Mouse (Mus musculus): Measurements from ENCODE around the gene Riok1. TPM values are rescaled to one million over a fixed set of nuclear protein-coding genes. Genes with fewer than 3 reads are reported as not detected.

Gene Riok1
- 69.2 and 71.6 TPM in 2 replicates for polyA plus RNA-seq (2015; fragmentation: Nextera tagmentation; extraction: Ambion mirVana)

DNA sequence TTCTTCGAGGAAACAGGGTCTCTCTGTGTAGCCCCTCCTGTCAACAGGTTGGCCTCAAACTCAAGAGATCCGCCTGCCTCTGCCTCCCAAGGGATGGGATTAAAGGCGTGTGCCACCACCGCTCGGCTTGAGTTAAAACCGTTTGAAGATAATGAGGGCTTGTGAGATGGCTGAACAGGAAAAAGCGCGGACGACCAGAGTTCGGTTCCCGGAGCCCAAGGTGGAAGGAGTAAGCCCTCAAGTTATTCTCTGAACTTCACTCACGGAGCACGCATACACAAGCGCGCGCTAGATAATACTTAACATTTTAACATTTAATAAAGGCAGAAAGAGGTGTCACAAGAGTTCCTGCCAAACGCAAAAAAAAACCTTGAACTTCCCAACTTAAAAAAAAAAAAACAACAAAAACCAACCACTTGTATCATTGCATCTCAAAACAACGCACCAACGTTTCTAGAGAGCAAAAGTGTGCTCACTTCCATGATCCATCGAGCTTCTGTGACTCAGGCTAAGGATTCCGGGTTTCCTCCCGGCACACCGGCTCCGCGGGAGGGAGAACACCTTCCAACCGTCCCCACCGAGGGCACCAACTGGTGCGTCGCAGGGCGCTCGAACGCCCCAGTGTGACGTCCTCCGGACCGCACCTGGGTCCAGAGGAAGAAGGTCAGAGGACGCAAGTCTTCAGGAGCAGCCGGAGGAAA, at the start of gene Riok1:
TSS of gene Riok1 (plus strand) at position 653 of the 701 bp plus-strand sequence.
- Histone ChIP-seq H3K9me3 (no peaks in the 10 kb centered on the region), H3K9ac (peak within 1 kb of the TSS; percentile 90), H3K4me2 (peak within 1 kb of the TSS; percentile 95), H3K27me3 (no peaks in the 10 kb centered on the region), H3K4me1 (peaks cover 15% of the 10 kb centered on the region), H3K4me3 (peak within 1 kb of the TSS; percentile 80), H3K36me3 (peaks cover 20% of the 10 kb centered on the region), H3K27ac (peak within 1 kb of the TSS; percentile 88)
- WGBS, result 10% methylated on average over 37 of the region's 37 CpGs
- ATAC-seq (ENCODE audit: insufficient number of reproducible peaks, insufficient read depth, low FRiP score, low TSS enrichment, low read depth), result 0 out of 2 replicates have a peak, but pooled peaks have one; percentile 27

DNA sequence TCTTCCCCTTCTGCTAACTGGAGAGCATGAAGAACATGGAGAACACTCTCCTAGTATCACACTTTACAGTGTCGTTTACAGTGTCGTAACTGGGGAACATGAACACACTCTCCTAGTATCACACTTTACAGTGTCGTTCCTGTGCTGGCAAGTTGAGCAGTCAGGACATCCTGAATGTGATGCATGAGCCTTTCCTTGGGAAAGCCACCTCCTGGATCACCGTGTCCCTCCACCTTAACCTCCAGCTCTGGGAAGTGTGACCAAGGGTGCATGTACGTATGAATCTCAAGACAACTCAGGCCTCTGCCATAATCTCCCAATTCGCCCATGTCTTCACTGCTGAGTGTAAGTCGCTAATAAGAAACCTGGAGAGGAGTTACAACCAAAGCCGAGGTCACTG, 47.1 kb upstream of the Riok1 start:
- H3K36me3 ChIP-seq, result peaks cover 63% of the 10 kb centered on the region
- no peak overlapping the region for H3K4me3 ChIP-seq
- no peaks in the 10 kb centered on the region for H3K27me3 ChIP-seq
- H3K9me3 ChIP-seq, result no peaks in the 10 kb centered on the region
- H3K9ac ChIP-seq, result no peak overlapping the region
- no peak overlapping the region for H3K27ac ChIP-seq
- WGBS, result 93% methylated on average over 8 of the region's 8 CpGs
- no peak overlapping the region for H3K4me2 ChIP-seq
- 0 out of 2 replicates have a peak, but pooled peaks cover 2% of the 10 kb centered on the region for H3K4me1 ChIP-seq
- ATAC-seq (ENCODE audit: insufficient number of reproducible peaks, insufficient read depth, low FRiP score, low TSS enrichment, low read depth), result no peak

- Histone ChIP-seq H3K4me1 (0 out of 2 replicates have a peak, but pooled peaks cover 2% of the 10 kb centered on the region), H3K9me3 (no peaks in the 10 kb centered on the region), H3K4me2 (peak overlapping the region; percentile 86), H3K27ac (peak overlapping the region; percentile 94; the same call in 1 of the 2 replicates), H3K36me3 (peaks cover 36% of the 10 kb centered on the region), H3K4me3 (peak overlapping the region; percentile 92), H3K9ac (peak overlapping the region; percentile 96), H3K27me3 (no peaks in the 10 kb centered on the region)
- ATAC-seq (ENCODE audit: insufficient number of reproducible peaks, insufficient read depth, low FRiP score, low TSS enrichment, low read depth), result no peak
- WGBS, result 8% methylated on average over 10 of the region's 10 CpGs
Measured at GRCm38 (mm10) chr13:37992638-37993371, 44.0 kb upstream of the Riok1 start.

- H3K36me3 ChIP-seq, result peaks cover 31% of the 10 kb centered on the region
- no peaks in the 10 kb centered on the region for H3K9me3 ChIP-seq
- peak overlapping the region; percentile 92 for H3K4me3 ChIP-seq
- WGBS, result under 1% methylated on average over 17 of the region's 17 CpGs
- 0 out of 2 replicates have a peak, but pooled peaks cover 2% of the 10 kb centered on the region for H3K4me1 ChIP-seq
- peak overlapping the region; percentile 96 for H3K9ac ChIP-seq
- ATAC-seq (ENCODE audit: insufficient number of reproducible peaks, insufficient read depth, low FRiP score, low TSS enrichment, low read depth), result no peak
- H3K4me2 ChIP-seq, result peak overlapping the region; percentile 86
- no peaks in the 10 kb centered on the region for H3K27me3 ChIP-seq
- peak overlapping the region; percentile 94 for H3K27ac ChIP-seq
Measured at GRCm38 (mm10) chr13:37993376-37993703, 43.5 kb upstream of the Riok1 start.

GRCm38 (mm10) chr13:37993704-37994404, 42.9 kb upstream of the Riok1 start, which contains the start of gene Ssr1:
Gene Ssr1, minus strand, starts transcription at chr13:37994217.
- no peaks in the 10 kb centered on the region for H3K27me3 ChIP-seq
- H3K36me3 ChIP-seq, result peaks cover 26% of the 10 kb centered on the region
- H3K4me3 ChIP-seq, result peak within 1 kb of the TSS; percentile 92
- peak within 1 kb of the TSS; percentile 96 for H3K9ac ChIP-seq
- under 1% methylated on average over 84 of the region's 89 CpGs for WGBS
- peak within 1 kb of the TSS; percentile 86 for H3K4me2 ChIP-seq
- 0 out of 2 replicates have a peak, but pooled peaks cover 2% of the 10 kb centered on the region for H3K4me1 ChIP-seq
- peak; percentile 91 for ATAC-seq (ENCODE audit: insufficient number of reproducible peaks, insufficient read depth, low FRiP score, low TSS enrichment, low read depth)
- H3K9me3 ChIP-seq, result no peaks in the 10 kb centered on the region
- H3K27ac ChIP-seq, result peak within 1 kb of the TSS; percentile 94

GRCm38 (mm10) chr13:37994405-37994749, 42.4 kb upstream of the Riok1 start:
- Histone ChIP-seq H3K27ac (peak overlapping the region; percentile 73), H3K27me3 (no peaks in the 10 kb centered on the region), H3K4me2 (peak overlapping the region; percentile 86), H3K9me3 (no peaks in the 10 kb centered on the region), H3K9ac (peak overlapping the region; percentile 96), H3K4me1 (0 out of 2 replicates have a peak, but pooled peaks cover 2% of the 10 kb centered on the region), H3K36me3 (peaks cover 21% of the 10 kb centered on the region), H3K4me3 (peak overlapping the region; percentile 92)
- ATAC-seq (ENCODE audit: insufficient number of reproducible peaks, insufficient read depth, low FRiP score, low TSS enrichment, low read depth), result peak; percentile 33; the same call in 1 of the 2 replicates
- 19% methylated on average over 7 of the region's 7 CpGs for WGBS

GRCm38 (mm10) chr13:37999713-38000112, 37.1 kb upstream of the Riok1 start:
- no peak overlapping the region for H3K4me3 ChIP-seq
- H3K27ac ChIP-seq, result no peak overlapping the region
- ATAC-seq (ENCODE audit: insufficient number of reproducible peaks, insufficient read depth, low FRiP score, low TSS enrichment, low read depth), result no peak
- no peaks in the 10 kb centered on the region for H3K36me3 ChIP-seq
- H3K9me3 ChIP-seq, result no peaks in the 10 kb centered on the region
- no peak overlapping the region for H3K9ac ChIP-seq
- H3K27me3 ChIP-seq, result peaks cover 3% of the 10 kb centered on the region
- H3K4me1 ChIP-seq, result no peaks in the 10 kb centered on the region
- no peak overlapping the region for H3K4me2 ChIP-seq
- WGBS, result 78% methylated on average over 3 of the region's 3 CpGs

DNA sequence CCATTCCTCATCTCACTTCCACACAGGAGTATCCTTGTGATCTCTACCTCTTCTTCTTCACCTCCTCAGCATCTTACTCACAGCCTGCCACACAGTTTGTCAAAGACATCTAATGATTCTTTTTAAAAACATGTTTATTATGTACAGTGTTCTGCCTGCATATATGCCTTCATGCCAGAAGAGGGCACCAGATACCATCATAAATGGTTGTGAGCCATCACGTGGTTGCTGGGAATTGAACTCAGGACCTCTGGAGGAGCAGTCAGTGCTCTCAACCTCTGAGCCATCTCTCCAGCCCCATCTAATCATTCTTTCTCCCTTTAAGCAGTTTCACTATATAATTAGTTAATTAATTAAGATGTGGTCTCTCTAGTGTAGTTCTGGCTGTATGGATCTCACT, 34.3 kb upstream of the Riok1 start:
- Histone ChIP-seq H3K36me3 (no peaks in the 10 kb centered on the region), H3K4me1 (no peaks in the 10 kb centered on the region), H3K9ac (no peak overlapping the region), H3K9me3 (no peaks in the 10 kb centered on the region), H3K27ac (no peak overlapping the region), H3K27me3 (peaks cover 3% of the 10 kb centered on the region), H3K4me2 (no peak overlapping the region), H3K4me3 (no peak overlapping the region)
- 44% methylated on average over 1 of the region's 1 CpGs for WGBS
- ATAC-seq (ENCODE audit: insufficient number of reproducible peaks, insufficient read depth, low FRiP score, low TSS enrichment, low read depth), result no peak

DNA sequence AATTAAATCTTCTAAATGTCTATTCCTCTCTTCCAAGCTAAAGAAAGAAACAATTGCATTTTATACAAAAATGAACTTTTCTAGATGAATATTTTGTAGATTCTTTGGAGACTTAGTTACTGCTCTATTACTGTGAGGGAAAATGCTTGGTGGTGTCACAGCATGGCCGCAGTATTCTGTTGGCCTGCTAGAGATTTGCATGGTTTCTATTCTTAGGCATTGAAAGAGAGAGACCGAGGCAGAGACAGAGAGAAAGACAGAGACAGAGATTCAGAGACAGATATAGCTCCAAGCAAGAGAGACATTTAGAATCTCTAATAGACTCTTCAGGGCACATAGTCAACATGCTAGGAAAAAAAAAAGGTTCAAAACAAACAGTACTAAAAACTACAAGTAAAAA, 28.8 kb upstream of the Riok1 start:
- WGBS, result 95% methylated on average over 2 of the region's 2 CpGs
- Histone ChIP-seq H3K27me3 (no peaks in the 10 kb centered on the region), H3K4me1 (no peaks in the 10 kb centered on the region; the same call in 1 of the 2 replicates), H3K36me3 (no peaks in the 10 kb centered on the region), H3K27ac (no peak overlapping the region), H3K9ac (no peak overlapping the region), H3K9me3 (no peaks in the 10 kb centered on the region), H3K4me3 (no peak overlapping the region), H3K4me2 (no peak overlapping the region)
- no peak for ATAC-seq (ENCODE audit: insufficient number of reproducible peaks, insufficient read depth, low FRiP score, low TSS enrichment, low read depth)

DNA sequence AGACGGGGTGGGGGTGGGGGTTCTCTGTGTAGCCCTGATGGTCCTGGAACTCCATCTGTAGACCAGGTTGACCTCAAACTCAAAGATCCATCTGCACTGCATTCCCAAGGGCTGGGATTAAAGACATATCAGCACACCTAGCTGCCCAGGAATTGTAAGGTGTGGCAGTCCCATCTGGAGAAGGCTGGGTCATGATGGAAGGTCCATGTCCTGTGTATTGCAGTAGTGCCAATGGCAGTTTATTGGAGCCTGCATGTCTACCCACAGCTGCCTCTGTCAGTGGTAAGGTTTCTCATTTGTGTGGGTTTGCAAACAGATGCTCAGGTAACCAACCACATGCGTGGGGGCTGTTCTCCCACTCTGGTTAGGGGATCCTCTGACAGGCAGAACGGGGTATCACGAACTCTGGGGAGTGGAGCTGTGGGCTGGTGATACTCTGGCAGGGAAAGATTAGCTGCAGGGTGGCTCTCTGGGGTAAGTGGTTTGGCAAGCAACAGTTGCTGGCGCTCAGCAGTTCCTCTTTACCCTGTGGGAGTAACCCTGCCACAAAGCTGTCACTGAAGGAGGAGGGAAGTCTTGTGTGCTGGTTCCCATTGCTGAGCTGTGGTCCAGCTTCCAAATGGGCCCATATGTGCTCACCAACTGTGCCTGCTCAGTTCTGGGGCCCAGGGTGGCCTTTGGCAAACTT, 26.9 kb upstream of the Riok1 start:
- Histone ChIP-seq H3K4me2 (no peak overlapping the region), H3K36me3 (no peaks in the 10 kb centered on the region), H3K9ac (no peak overlapping the region), H3K4me1 (no peaks in the 10 kb centered on the region; the same call in 1 of the 2 replicates), H3K4me3 (no peak overlapping the region), H3K27ac (no peak overlapping the region), H3K9me3 (no peaks in the 10 kb centered on the region), H3K27me3 (no peaks in the 10 kb centered on the region)
- 78% methylated on average over 5 of the region's 5 CpGs for WGBS
- no peak for ATAC-seq (ENCODE audit: insufficient number of reproducible peaks, insufficient read depth, low FRiP score, low TSS enrichment, low read depth)

DNA sequence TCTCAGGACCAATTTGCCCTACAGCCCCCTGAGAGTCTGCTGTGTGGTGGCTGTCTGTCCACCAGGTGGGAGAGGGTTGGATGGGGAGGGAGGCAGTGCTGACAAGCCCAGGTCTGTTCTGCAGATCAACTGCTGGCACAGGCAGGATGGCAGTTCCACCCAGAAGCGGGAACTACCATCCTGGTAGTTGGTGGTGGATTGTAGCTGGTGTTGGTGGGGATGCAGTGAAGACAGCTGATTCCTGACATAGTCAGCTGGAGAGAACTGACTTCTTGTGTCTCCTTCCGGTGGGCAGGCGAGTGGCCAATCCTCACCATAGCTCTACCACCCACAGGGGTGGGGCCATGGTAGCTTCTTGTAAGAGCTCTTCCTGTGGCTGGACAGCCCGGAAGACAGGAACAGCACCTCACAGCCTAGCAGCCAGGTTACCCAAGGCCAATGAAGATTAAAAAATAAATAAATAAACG, 26.3 kb upstream of the Riok1 start:
- no peak overlapping the region for H3K9ac ChIP-seq
- no peak overlapping the region for H3K4me2 ChIP-seq
- H3K4me3 ChIP-seq, result no peak overlapping the region
- 81% methylated on average over 5 of the region's 5 CpGs for WGBS
- ATAC-seq (ENCODE audit: insufficient number of reproducible peaks, insufficient read depth, low FRiP score, low TSS enrichment, low read depth), result no peak
- no peaks in the 10 kb centered on the region for H3K27me3 ChIP-seq
- no peaks in the 10 kb centered on the region for H3K9me3 ChIP-seq
- no peak overlapping the region for H3K27ac ChIP-seq
- no peaks in the 10 kb centered on the region; the same call in 1 of the 2 replicates for H3K4me1 ChIP-seq
- H3K36me3 ChIP-seq, result no peaks in the 10 kb centered on the region
